Mouse (Mus musculus) myocyte (in vitro differentiated cells): ENCODE data around the gene Zmynd15.

Experiments used
- E2F4 ChIP-seq: IDR thresholded peaks from one replicate; pipeline ENCODE4 v1.6.1; 2011; ENCODE audit warnings: mild to moderate bottlenecking, control low read depth, moderate library complexity; ENCODE audit not compliant: insufficient read depth
- POLR2A ChIP-seq: IDR thresholded peaks from one replicate; pipeline ENCODE4 v1.6.1; 2011; ENCODE audit warnings: low read depth, mild to moderate bottlenecking, control low read depth, moderate library complexity; ENCODE audit not compliant: insufficient read length
- TCF3 ChIP-seq: IDR thresholded peaks from one replicate; pipeline ENCODE4 v1.6.1; 2011; ENCODE audit warnings: low read depth, control low read depth; ENCODE audit not compliant: insufficient read length

DNA sequence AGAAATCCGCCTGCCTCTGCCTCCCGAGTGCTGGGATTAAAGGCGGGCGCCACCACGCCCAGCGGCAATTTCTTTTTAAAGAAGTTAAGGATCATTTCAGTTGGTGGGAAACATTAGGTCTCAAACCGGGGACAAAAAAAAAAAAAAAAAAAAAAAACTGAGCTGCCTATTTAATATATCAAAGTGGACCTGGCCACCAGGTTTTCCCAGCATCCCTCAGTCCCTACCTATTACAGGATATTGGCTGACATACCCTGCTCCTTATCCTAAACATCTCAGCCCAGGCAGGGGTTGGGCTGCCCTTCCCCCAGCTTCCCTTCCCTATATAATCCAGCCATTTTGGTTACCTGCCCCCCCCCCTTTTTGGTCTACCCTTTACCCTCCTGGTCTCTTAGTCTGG, 52.6 kb downstream of the Zmynd15 start:
- TF ChIP-seq E2F4 = no peak
- no peak for TF ChIP-seq POLR2A
- TF ChIP-seq TCF3 = no peak
